Mouse (Mus musculus): ENCODE results near the gene Atf6b.

Gene Atf6b

GRCm38 (mm10) chr17:34627093-34627942 is 19.6 kb upstream of the Atf6b start:
- DNase-seq (ENCODE audit: low spot score), result peak; percentile 89

DNA sequence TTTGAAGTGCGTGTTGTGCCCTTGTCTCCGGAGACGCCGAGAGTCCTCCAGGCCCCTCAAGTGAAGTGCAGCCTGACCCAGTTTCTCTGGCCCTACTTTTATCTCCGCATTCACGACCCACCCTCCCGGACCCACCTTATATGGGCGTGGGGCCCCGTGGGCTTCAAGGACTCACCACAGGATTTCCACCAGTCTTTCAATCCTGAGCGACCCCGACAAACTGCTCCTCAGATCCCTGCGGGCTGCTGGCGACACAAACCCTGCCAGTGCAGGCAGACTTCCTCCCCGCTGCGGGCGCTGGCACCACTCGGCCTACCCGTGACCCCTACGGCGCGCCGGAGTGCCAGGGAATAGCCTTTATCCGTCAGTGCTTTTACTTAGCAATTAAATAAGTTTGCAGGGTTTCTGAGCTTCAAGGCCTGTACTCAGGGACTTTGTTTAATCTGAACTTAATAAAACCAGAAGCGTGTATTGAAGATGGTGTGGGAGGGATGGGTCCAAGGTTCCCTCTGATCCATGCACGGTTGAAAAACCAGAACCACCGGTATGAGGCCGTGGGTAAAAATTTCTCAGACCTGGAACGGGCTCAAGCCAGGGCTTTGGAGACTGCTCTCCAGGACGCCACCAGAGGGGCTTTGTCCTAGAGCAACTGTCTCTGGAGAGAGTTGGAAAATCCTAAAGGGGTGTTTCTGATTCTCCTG is 18.9 kb upstream of the Atf6b start, which contains the start of gene Ppt2:
Gene Ppt2, minus strand, starts transcription at position 568 of the 701 bp plus-strand sequence.
- peak; percentile 59 for DNase-seq (ENCODE audit: low spot score)

DNA sequence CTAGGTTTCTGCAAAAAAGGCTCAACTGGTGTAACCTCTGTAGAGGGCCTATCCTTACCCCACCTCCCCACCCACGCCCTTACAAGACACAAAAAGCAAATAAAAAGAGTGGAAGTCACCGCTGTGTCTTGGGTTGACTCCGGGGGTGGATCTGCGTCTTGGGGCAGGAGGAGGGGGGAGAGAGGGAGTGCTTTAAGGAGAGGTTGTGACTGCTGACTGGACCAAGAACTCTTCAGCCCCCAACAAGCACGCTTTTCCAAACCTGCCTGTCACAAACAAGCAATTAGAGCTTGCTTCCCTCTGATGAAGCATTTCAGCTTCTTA is 18.3 kb upstream of the Atf6b start:
- no peak for DNase-seq (ENCODE audit: low spot score)

GRCm38 (mm10) chr17:34629221-34629751 is 17.7 kb upstream of the Atf6b start, which contains the start of gene Prrt1:
Gene Prrt1 (plus strand): TSS chr17:34629533.
- no peak for DNase-seq (ENCODE audit: low spot score)

- no peak for DNase-seq (ENCODE audit: low spot score)
Observed at GRCm38 (mm10) chr17:34629796-34630603, 16.9 kb upstream of the Atf6b start.

- DNase-seq (ENCODE audit: low spot score), result no peak
Observed at GRCm38 (mm10) chr17:34630761-34631301, 16.1 kb upstream of the Atf6b start.

DNA sequence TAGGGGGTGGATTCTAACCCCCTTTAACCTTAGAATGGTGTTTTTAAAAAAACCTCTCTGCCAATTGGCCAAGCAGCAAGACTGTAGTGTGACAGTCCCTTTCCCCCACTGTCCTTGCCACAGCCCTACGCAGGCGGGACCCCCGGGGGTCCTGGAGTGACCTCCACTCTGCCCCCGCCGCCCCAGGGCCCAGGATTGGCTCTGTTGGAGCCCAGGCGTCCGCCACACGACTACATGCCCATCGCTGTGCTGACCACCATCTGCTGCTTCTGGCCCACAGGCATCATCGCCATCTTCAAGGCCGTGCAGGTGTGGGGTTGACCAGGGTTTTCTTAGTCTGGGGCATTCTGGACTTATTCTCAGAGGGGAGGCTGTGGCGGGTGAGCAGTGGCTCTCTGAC is 15.3 kb upstream of the Atf6b start:
- no peak for DNase-seq (ENCODE audit: low spot score)

- DNase-seq (ENCODE audit: low spot score), result no peak
Observed at GRCm38 (mm10) chr17:34632261-34632691, 14.7 kb upstream of the Atf6b start.

GRCm38 (mm10) chr17:34635671-34636070 is 11.3 kb upstream of the Atf6b start:
- DNase-seq (ENCODE audit: low spot score), result no peak

DNA sequence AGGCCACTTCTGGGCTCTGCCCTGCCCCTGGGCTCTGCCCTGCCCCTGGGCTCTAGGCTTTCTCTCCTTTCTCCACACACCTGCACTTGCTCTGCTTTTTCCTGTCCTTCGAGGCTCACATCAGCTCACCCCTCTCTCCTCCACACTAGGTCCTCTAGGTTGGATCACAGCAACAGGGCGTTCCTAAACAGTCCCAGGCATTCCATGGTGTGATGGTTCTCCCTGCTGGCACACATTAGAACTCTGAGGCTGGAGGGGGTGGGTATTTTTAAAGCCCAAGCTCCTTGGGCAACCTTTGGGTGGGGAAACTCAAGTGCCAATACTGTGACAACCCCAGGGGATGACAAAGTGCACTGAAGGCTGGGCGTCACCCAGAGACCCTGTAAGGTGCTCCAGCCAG is 9.5 kb upstream of the Atf6b start:
- DNase-seq (ENCODE audit: low spot score), result peak; percentile 62

- DNase-seq (ENCODE audit: low spot score), result peak; percentile 94
Observed at GRCm38 (mm10) chr17:34639461-34640255, 7.3 kb upstream of the Atf6b start.

DNA sequence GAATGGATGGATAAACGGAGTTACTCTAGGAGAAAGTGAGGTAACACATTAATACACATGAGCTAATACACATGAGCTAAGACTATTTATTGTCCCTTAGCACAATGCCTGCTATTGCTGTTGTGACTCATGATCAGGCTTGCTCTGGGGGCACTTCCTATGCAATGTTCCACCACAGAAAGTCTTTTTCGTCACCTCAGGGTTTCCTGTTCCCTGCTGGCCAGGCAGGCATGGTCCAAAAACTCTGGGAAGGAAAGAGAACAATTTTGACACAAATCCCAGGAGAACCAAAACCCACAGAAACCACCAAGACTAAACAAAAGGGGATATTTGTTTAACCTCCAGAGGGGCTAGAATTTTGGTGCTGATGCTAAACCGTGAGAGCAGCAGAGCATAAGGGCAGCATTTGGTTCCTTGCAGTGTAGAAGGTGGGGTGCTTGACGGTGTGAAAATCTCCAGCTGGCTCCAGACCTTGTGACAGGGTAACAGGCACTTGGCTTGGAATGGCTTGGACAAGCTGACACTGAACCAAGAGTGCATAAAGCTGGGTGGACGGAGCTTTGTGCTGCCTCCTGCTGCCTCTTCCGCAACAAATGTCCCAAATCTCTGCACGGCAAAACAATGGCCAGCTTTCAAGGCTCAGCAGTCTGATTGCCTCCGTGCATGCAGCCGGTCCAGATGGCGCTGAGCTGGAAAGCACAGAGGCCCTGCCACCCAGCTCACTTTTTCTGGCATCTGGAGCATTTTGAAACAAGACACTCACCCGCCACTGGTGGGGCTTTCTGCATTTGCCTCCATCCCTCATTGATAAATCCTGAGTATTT is 6.0 kb upstream of the Atf6b start:
- peak; percentile 94 for DNase-seq (ENCODE audit: low spot score)

- DNase-seq (ENCODE audit: low spot score), result no peak
Observed at GRCm38 (mm10) chr17:34641945-34642344, 5.0 kb upstream of the Atf6b start.

GRCm38 (mm10) chr17:34643379-34643778 is 3.6 kb upstream of the Atf6b start:
- DNase-seq (ENCODE audit: low spot score), result no peak

DNA sequence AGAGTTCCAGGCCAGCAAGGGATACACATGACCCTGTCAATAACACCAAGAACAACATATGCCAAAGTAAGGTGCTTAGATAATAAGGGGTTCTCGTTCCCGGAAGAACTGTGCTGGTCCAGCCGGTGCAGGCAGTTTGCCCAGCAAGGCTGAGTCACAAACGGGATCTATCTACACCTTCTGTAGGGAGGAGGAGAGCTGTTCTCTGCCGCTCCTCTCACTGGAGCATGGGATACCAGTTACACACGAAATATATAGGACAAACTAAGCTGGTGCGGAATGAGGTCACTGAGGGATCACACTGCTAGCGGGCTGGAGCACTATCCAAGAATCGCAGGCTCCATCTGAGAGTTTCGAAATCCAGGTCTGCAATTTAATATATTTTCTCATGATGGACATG is 3.0 kb upstream of the Atf6b start:
- DNase-seq (ENCODE audit: low spot score), result peak; percentile 58

DNA sequence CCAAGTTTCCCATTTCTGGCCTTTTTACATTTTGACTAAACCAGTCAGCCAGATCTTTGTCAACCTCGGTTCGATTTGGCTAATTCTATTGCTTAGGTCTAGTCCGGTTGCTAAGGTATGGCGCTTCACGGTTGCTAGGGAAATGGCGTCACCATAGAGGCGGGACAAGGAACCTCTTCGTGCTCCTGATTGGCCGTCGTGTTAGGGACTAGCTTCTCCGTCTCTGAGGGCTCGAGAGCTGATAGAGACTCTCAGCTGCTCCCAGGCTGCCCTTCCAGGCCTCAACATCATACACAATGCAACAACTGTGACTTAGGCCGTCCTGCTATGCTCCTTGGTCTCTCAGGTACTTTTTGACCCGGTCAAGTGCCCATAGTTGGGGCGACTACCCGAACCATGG is 2.3 kb upstream of the Atf6b start, which contains the start of gene Fkbpl:
Gene Fkbpl, plus strand, starts transcription at position 157 of the 400 bp plus-strand sequence.
- DNase-seq (ENCODE audit: low spot score), result peak; percentile 100

DNA sequence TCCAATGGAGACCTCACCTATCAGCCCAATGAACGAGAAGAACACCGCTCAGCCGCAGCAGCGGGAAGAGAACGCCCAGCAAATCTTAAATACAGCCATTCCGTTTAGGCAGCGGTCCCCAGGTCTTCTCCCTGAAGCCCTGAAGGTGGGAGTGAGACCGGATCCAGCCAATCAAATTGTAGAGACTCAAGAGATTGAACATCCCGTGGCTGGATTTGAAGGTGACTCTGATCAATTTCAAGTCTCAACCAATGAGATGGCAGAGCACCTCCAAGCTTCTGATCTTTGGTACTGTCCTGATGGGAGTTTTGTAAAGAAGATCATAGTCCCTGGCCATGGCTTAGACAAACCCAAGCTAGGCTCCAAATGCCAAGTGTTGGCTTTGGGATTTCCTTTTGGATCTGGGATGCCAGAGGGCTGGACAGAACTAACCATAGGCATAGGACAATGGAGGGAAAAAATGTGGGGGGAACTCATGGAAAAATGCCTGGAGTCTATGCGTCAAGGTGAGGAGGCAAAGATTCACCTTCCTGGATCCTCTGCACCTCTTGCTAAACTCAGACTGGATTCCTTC is 1.6 kb upstream of the Atf6b start:
- no peak for DNase-seq (ENCODE audit: low spot score)

GRCm38 (mm10) chr17:34645831-34646511 is 975 bp upstream of the Atf6b start:
- no peak for DNase-seq (ENCODE audit: low spot score)
